Mouse (Mus musculus) adrenal gland, adult 18-20 months (tissue): ENCODE measurements around the gene Gm11639. TPM values are rescaled to one million over a fixed set of nuclear protein-coding genes. Genes with fewer than 3 reads are reported as not detected.

Source experiments
- DNase-seq, 2 experiments: peaks; one replicate each; pipeline ENCODE4 v3.0.0; 2021 to 2022; ENCODE audit warnings: low spot score in 2 of 2
- total RNA-seq, 2 experiments: library from RNA; stranded (reverse); gene quantifications; 1 replicate in 1 of 2; 2 replicates in 1 of 2; pipeline ENCODE4 v1.2.3; 2021

Gm11639 gene
- total RNA-seq, 2 experiments from 2014 or later = 0.03 TPM; not detected in 1

DNA sequence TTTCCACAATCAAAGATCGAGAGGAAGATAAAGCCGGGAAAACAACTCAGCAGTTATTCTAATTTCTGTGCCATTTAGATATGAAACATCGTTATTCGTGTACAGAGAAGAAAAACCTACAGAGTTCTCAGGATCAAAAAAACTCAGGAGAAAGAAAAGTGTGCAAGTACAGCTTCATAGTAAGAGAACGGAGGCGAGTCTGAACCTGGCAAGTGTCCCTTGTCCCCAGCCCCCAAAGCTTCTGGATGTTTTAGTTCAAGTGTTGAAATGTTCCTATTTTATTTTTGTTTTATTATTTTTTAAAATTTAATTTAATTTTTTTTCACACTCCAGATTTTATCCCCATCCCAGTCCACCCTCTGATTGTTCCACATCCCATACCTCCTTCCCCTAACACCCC lies 7.7 kb downstream of the Gm11639 start:
- no peak for DNase-seq

DNA sequence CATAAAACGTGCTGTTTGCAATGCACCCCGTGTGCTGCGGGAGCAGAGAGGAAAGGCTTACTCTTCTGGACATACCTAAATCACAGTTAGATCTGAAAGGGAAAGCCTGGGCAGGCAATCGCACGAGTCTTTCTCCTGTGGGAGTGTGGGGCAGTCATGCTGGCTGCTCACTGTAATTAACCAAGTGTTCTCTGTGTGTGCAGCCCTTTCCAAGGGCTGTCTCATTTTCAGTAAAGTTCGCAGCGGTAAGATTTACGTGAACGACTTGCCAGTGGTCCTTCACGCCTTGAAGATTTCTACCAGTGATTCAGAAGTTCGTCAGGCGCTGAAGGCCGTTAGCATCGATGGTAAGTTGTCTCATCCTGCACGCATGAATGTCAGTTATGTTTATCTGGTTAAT lies 18.6 kb downstream of the Gm11639 start:
- no peak for DNase-seq

DNA sequence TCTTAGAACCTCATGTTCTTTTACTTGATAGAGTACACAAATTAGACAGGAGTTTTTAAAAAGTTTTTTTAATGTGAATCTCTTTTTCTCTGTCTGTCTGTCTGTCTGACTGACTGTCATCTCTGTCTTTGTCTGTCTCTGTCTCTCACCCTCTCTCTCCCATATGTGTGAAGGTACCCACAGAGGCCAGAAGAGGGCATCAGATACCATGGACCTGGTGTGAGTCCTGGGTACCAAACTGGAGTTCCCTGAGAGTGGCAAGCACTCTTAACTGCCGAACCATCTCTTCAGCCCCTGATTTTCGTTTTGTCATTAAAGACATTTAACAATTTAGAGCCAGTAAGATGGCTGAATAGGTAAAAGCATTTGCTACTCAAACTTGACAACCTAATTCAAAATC lies 21.6 kb downstream of the Gm11639 start:
- DNase-seq = no peak

- no peak for DNase-seq
Measured at GRCm38 (mm10) chr11:104744995-104745568, 59.6 kb downstream of the Gm11639 start.

DNA sequence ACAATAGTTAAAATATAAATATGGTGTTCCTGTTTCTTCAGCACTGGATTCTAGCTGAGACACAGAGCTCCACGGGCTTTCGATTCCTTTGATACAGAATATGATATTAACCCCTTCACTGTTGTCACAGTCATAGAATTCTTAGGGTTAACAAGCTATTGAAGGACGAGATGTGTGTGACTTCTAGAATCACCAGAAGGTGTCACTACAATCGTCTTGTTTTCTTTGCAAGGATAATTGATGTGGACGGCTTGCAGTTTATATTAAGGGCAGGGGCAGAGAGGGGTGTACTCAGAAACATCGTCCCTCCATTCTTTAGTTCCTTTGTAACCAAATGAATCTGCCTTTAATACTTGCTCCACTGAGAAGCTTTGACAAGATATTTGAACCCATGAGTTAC lies 80.3 kb downstream of the Gm11639 start:
- DNase-seq = no peak

DNA sequence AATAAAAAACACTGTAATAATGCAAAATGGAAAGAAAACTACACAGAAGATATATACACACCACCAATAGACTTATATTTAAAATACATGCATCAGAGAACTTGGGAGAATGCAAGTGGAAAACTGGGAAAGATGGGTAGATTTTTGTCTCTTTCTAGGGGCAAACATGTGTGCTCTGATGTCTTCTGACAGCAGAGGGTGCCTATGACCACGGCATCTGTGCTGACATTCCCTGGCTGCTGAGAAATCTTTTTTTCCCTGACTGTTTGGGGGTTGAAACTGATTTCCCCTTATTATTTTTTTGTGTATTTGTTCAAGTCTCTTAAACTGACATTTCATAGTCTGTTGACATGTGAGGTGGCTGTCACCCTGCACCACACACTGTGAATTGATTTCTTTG lies 81.6 kb downstream of the Gm11639 start:
- no peak for DNase-seq

GRCm38 (mm10) chr11:104768072-104768471 lies 82.6 kb downstream of the Gm11639 start:
- peak; percentile 38 to 40 for DNase-seq

GRCm38 (mm10) chr11:104778796-104779195 lies 93.3 kb downstream of the Gm11639 start:
- DNase-seq = no peak

GRCm38 (mm10) chr11:104944723-104945122 lies 259.2 kb downstream of the Gm11639 start:
- no peak for DNase-seq

DNA sequence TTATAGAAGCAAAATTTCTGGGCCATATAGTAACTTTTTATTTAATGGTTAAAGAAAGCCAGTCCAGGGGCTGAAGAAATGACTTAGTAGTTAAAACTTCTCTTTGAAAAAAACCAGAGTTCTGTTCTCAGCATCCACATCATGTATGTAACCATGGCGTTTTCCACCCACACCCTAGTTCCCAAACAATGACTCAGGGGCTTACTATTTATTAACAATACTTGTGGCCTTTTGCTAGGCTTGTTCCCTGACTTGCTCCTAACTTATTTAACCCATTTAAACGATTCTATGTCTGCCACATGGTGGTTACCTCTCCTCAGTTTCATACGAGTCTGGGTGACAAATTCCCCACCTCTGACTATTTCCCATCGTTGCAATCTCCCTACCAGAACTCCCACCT lies 266.8 kb downstream of the Gm11639 start:
- DNase-seq = no peak

DNA sequence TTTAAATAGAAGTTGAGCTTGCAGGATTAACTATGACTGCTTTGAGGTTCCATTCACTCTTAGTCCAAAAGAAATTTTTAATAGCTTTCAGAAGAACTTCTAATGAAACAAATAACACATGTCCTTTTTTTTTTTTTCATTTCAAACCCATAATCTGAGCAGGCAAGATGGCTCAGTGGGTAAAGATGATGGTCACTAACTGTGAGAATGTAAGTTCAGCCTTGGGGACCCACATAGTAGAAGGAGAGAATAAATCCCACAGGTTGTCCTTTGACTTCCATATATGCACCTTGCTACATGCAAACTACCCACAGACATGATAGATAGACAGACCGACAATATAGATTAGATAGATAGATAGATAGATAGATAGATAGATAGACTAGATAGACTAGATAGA lies 282.4 kb downstream of the Gm11639 start:
- DNase-seq = no peak

- no peak for DNase-seq
Measured at GRCm38 (mm10) chr11:104968388-104968787, 282.9 kb downstream of the Gm11639 start.

- no peak for DNase-seq
Measured at GRCm38 (mm10) chr11:104971322-104971721, 285.8 kb downstream of the Gm11639 start.

DNA sequence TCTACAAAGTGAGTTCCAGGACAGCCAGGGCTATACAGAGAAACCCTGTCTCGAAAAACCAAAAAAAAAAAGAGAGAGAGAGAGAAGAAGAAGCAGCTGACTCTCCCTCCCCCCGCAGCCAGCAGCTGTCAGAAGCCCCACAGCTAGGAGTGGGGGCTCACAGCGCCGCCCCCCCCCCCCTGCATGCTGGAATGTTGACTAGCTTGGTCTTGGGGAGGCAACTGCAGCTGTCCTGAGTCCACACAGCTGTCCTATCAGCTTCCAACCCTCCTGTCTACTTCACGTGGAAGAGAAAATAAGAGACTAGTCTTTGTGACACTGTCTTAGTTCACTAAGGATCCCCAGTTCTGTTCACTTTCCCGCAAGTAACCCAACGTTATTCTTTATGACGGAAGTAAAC lies 287.0 kb downstream of the Gm11639 start:
- no peak for DNase-seq

- no peak for DNase-seq
Measured at GRCm38 (mm10) chr11:104977976-104978375, 292.5 kb downstream of the Gm11639 start.

- no peak for DNase-seq
Measured at GRCm38 (mm10) chr11:104981342-104982055, 296.0 kb downstream of the Gm11639 start.

DNA sequence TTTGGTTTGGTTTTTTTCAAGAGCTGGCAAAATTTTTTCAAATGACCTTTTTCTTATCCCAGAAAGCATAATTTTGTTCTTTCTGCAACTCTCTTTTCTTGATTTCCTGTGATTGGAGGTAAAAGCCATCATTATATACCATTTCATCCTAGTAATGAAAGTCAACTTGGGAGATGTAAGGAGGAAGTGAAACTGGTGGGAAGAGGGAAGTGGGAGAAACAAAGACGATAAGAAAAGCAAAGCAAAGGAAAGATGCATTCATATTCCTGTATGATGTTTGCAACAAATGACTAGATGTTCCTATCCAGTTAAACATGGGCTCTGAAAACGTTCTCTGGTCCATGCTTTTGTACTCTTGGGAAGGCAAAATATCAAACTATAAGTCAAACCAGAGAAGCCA lies 323.7 kb downstream of the Gm11639 start:
- DNase-seq = no peak

DNA sequence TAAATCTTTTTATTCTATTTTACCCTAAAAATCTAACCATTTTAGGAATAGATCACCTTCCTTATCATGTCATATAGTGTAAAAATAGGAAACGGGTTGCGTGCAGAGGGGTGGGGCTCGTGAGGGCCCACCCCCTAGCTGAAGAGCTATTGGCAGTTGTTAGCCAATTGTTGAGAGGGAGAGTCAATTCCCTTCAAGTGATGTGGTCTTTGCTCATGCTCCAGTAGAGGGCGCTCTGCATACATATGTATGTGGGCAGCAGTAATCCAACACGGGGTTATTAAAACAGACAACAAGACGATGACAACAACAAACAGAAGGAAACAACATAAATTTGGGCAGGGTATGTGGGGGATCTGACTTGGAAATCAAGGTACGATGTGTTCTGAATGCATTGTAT lies 335.6 kb downstream of the Gm11639 start:
- DNase-seq = peak; percentile 2 to 23

- DNase-seq = no peak
Measured at GRCm38 (mm10) chr11:105028744-105029348, 343.3 kb downstream of the Gm11639 start.

DNA sequence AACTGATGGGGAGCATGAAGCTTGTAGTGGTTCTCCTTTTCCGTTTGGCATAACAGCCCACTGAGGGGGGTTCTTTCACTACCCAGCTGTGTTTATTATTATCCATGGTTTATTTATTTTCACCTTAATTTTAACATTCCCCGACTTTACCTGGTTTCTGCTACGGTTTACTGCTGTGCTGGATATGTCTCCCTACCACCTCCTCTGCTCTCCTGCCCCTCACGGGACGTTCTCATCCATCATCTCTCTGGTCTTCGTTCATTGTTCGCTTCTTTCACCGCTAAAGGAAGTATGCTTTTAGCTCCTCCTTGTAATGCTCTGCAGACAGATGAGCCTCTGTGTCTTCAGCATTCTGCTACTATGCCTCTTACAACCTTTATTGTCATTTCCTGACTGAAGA lies 344.0 kb downstream of the Gm11639 start:
- no peak for DNase-seq

DNA sequence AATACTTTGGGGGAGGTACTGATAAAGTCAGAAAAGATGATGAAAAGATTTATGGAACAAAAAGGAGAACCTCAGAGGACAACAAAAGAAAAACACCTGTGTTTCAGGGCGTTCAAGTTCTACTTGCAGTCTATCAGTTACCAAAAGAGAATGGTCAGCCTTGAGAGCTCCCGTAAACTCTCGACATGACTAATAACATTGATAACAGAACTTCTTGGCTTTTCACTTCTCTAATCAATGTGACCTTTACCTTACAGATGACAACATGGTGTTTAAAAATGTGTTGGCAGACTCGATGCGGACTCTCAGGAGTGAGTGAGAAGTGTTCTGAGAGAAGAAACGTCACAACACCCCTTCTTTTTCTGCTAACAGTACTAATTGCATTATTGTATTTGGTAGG lies 344.7 kb downstream of the Gm11639 start:
- no peak for DNase-seq

GRCm38 (mm10) chr11:105031103-105031502 lies 345.6 kb downstream of the Gm11639 start:
- DNase-seq = no peak

DNA sequence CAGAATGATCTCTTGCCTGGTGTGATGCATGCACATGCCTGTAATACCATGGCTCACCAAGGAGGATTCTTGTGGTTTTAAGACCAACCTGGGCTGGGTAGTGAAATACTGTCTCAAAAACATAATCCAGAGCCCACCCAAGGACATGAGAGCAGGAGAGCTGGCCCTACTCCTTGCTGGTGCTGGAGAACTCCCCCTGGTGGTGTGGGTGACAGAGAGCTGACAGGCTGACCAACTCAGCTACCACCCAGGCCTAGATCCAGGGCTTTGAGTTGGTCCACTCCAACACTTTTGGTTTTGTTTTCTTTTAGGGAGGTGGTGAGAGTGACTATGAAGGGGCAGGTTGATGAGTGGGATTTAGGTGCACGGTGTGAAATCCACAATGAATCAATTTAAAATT lies 349.6 kb downstream of the Gm11639 start:
- DNase-seq = no peak
